Mouse (Mus musculus): Measurements from ENCODE around the gene Gm45618.

Gm45618 gene

DNA sequence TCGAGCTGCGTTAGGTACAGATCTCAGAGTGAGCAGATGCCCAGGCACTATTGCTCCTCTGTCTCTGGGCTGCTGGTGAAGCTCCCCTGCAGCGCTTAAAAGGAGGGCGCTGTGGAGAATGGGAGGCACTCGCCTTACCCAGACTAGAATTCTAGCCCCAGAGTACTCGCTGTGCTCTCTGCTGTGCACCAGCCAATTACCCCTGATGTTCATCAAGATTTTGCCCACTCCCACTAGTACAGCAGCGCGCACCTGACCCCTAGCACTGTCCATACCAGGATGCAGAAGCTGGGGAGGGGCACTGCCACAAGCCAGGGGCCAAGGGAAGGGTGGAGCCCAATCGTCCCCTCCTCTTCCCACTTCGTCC lies 49.3 kb downstream of the Gm45618 start:
- in situ Hi-C loops (cut with MboI; ENCODE audit: low sequenced_read_pairs) = no loop called here

DNA sequence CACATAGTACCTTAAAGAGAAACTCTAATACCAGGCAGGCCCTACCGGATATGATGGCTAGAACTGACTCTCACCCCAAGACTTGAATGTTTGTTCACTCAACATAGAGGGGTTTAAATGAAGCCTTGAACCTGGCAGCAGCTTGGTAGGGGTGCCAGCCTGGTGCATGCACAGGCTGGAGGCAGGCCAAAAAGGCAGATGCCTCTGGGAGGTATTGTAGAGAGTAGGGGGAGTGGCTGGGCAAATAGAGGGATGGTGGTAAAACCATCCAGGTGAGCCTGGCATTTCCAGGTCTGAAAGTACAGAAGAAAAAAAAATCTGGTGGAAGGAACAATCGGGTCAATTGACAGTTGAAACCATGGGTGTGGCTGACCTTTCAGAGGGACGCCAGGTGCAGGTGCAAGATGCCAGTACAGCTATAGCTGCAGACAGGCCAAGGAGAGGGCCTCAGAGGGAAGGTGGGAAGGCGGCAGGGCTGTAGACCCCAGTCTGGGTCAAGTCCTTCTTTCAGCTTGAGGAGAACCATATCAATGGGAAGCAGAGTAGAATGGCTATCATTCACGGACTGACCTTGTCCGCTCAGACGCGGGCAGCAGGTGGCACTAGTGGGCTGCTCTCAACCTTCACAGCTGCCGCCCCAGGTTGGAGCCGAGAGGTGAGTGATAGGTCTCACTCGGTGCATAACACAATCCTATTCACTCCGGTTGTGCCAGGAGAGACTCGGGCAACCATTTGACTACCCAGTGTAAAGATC lies 49.9 kb downstream of the Gm45618 start:
- in situ Hi-C loops (cut with MboI; ENCODE audit: low sequenced_read_pairs) = no loop called here

Measured in CH12F3 (cell line).